Mouse (Mus musculus) testis, adult 2 months (tissue): ENCODE measurements around the gene Papss1. TPM values are rescaled to one million over a fixed set of nuclear protein-coding genes. Genes with fewer than 3 reads are reported as not detected.

Source experiments
- H3K27ac ChIP-seq: fragments of 200-500 bp; 2 replicates; pipeline ENCODE4 v1.5.1; 2012; ENCODE audit warnings: low read depth, low read length; ENCODE audit not compliant: control insufficient read depth, insufficient read depth
- H3K27me3 ChIP-seq: fragments of 200-500 bp; 2 replicates; pipeline ENCODE4 v1.6.1; 2012; ENCODE audit warnings: mild to moderate bottlenecking, low read length, moderate library complexity; ENCODE audit not compliant: control insufficient read depth, insufficient read depth
- H3K36me3 ChIP-seq: fragments of 200-500 bp; 2 replicates; pipeline ENCODE4 v1.6.1; 2012; ENCODE audit warnings: mild to moderate bottlenecking, low read length; ENCODE audit not compliant: control insufficient read depth, insufficient read depth
- H3K4me1 ChIP-seq: fragments of 200-500 bp; 2 replicates; pipeline ENCODE4 v1.6.1; 2012; ENCODE audit warnings: low read length; ENCODE audit not compliant: control insufficient read depth, insufficient read depth
- H3K4me3 ChIP-seq: fragments of 200-500 bp; 2 replicates; pipeline ENCODE4 v1.5.1; 2012; ENCODE audit warnings: low read depth, mild to moderate bottlenecking, low read length, moderate library complexity, mixed read lengths; ENCODE audit not compliant: control insufficient read depth
- CTCF ChIP-seq: fragments of 200-500 bp; IDR thresholded peaks from 2 replicates; pipeline ENCODE4 v1.5.1; 2012; ENCODE audit warnings: low read depth, mild to moderate bottlenecking, inconsistent platforms, low read length, moderate library complexity; ENCODE audit not compliant: control insufficient read depth, insufficient read depth, insufficient replicate concordance
- POLR2A ChIP-seq: fragments of 200-500 bp; IDR thresholded peaks from 2 replicates; pipeline ENCODE4 v1.6.1; 2012; ENCODE audit warnings: low read depth, mild to moderate bottlenecking, inconsistent platforms, low read length, moderate library complexity; ENCODE audit not compliant: control insufficient read depth
- polyA plus RNA-seq: library from polyadenylated mRNA; depleted of rRNA; stranded (reverse); fragments of >200 nt; gene quantifications from 2 replicates; pipeline ENCODE4 v1.2.3, GENCODE M21; 2012

The Papss1 gene
- polyA plus RNA-seq, 1 experiment: 5.7 TPM

GRCm38 (mm10) chr3:131637008-131637407, 72.4 kb downstream of the Papss1 start:
- no peaks in the 10 kb centered on the region for H3K27me3 ChIP-seq
- H3K4me1 ChIP-seq: no peaks in the 10 kb centered on the region
- no peak overlapping the region for H3K27ac ChIP-seq
- no peaks in the 10 kb centered on the region for H3K36me3 ChIP-seq
- TF ChIP-seq POLR2A (no peak), CTCF (no peak)
- no peak overlapping the region for H3K4me3 ChIP-seq

DNA sequence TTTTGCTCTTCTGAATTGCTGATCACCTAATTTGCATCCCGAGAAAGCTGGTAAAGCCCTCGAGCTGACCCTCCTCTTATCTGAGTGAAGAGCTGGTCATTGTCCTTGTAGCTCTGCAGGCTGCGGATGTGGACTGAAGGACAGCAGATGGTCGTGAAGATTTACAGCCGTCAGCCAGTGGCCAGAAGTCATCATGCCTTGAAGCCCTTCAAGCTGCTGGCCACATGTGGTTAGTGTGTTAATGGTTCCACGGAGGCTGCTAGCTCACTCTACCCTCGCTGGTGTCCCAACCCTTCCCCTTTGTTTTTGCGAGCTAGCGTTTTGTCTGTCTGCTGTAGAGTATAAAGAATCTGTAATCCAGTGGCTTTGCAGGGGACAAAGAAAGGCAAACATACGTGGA, 73.1 kb downstream of the Papss1 start:
- TF ChIP-seq POLR2A: no peak
- TF ChIP-seq CTCF: no peak
- Histone ChIP-seq H3K36me3 (no peaks in the 10 kb centered on the region), H3K4me3 (no peak overlapping the region), H3K27me3 (no peaks in the 10 kb centered on the region), H3K27ac (no peak overlapping the region), H3K4me1 (no peaks in the 10 kb centered on the region)

DNA sequence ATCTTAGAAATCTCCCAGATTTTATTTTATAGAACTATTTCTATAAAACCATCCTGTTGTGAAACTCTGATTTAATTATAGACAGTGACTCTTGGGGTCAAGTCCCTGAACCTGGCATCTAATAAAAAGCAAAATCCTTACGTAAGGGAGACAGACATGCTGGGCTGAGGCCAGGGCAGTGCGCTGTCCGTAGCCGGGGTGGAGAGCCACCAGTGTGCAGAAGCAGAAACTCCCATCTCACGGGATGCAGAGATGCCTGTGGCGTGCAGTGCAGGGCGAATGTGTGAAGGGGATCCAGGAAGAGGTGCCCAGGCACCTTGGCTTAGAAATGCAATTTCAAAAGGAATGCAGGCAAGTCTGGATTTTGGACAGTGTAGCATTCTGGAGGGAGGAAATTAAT, 73.6 kb downstream of the Papss1 start:
- H3K27ac ChIP-seq: no peak overlapping the region
- H3K4me3 ChIP-seq: no peak overlapping the region
- H3K4me1 ChIP-seq: no peaks in the 10 kb centered on the region
- H3K27me3 ChIP-seq: no peaks in the 10 kb centered on the region
- H3K36me3 ChIP-seq: no peaks in the 10 kb centered on the region
- TF ChIP-seq CTCF (no peak), POLR2A (no peak)

DNA sequence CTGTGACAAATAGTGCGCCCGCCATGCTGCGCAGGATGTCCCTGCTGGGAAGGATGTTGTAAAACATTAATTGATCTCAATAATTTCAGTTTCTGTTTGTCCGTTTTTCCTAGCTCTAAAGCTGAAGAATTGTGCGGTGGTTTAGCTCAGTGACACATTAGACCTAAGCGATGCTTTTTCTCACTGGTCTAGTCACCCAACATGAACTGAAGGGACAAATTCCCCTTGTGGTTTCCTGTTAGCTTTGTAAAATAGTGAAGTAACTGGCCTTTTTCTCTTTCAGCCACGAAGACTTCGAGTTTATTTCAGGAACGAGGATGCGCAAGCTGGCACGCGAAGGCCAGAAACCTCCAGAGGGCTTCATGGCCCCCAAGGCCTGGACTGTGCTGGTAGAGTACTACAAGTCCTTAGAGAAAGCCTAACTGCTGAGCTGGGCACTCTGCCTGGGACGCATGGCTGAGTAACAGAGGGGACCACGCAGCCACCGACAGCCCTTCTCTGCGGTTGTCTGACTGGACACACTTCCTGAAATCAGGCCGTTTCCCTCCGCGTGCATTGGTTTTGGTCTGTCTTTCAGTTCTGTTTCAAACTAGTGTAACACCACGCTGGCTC, 78.2 kb downstream of the Papss1 start:
- no peak overlapping the region for H3K4me3 ChIP-seq
- no peaks in the 10 kb centered on the region for H3K27me3 ChIP-seq
- TF ChIP-seq CTCF (no peak), POLR2A (no peak)
- no peaks in the 10 kb centered on the region for H3K4me1 ChIP-seq
- H3K36me3 ChIP-seq: no peaks in the 10 kb centered on the region
- no peak overlapping the region for H3K27ac ChIP-seq

- Histone ChIP-seq H3K36me3 (no peaks in the 10 kb centered on the region), H3K27me3 (no peaks in the 10 kb centered on the region), H3K4me3 (no peak overlapping the region), H3K4me1 (no peaks in the 10 kb centered on the region), H3K27ac (no peak overlapping the region)
- no peak for TF ChIP-seq POLR2A
- no peak for TF ChIP-seq CTCF
Observed at GRCm38 (mm10) chr3:131645203-131645602, 80.6 kb downstream of the Papss1 start.

DNA sequence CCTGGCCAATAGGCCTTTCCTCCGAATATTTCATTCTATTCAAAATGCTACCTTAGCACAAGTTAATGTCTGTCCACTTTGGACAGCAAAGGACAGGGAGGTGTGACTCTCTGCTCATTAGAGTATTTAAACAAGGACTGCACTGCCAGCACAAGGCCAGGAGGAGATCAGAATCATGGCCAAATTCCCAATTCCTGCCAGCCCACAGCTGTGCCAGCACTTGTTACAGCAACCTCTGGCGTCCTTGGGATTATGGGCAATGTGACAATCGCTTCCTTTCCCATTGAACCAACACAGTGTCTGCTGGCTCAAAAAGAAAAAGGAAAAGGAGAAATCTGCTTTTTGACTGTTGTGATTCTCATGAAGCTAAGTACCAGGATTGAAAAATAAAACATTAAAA, 89.8 kb downstream of the Papss1 start:
- Histone ChIP-seq H3K4me1 (no peaks in the 10 kb centered on the region; the same call in 1 of the 2 replicates), H3K27ac (no peak overlapping the region), H3K27me3 (no peaks in the 10 kb centered on the region), H3K4me3 (no peak overlapping the region), H3K36me3 (no peaks in the 10 kb centered on the region)
- TF ChIP-seq POLR2A (no peak), CTCF (no peak)

DNA sequence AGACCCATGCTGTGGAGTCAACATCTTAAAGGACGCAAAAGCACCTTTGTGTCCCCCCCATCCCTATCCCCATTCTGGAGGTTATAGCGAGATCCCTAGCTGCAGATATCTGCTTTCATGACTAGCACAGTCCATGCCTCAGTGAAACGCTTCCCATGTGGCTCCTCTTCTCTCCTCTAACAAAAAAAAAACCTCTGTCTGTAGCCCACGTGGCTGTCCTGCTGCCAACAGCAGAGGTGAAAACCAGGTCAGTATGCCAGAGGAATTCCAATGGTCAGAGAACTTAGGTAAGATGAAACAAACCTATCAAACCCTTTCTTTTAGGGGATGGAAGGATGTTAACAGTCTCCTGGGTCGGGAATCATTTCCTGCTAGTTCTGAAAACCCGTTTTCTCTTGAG, 91.5 kb downstream of the Papss1 start:
- H3K27me3 ChIP-seq: no peaks in the 10 kb centered on the region
- no peaks in the 10 kb centered on the region; the same call in 1 of the 2 replicates for H3K4me1 ChIP-seq
- TF ChIP-seq POLR2A (no peak), CTCF (no peak)
- no peaks in the 10 kb centered on the region for H3K36me3 ChIP-seq
- peak overlapping the region; percentile 66 for H3K27ac ChIP-seq
- H3K4me3 ChIP-seq: peak overlapping the region; percentile 77

- Histone ChIP-seq H3K27me3 (no peaks in the 10 kb centered on the region), H3K27ac (no peak overlapping the region), H3K4me1 (no peaks in the 10 kb centered on the region; the same call in 1 of the 2 replicates), H3K4me3 (no peak overlapping the region), H3K36me3 (no peaks in the 10 kb centered on the region)
- TF ChIP-seq CTCF (no peak), POLR2A (no peak)
Observed at GRCm38 (mm10) chr3:131660126-131660525, 95.6 kb downstream of the Papss1 start.
